Mouse (Mus musculus): Measurements from ENCODE around the gene Def8.

DNA sequence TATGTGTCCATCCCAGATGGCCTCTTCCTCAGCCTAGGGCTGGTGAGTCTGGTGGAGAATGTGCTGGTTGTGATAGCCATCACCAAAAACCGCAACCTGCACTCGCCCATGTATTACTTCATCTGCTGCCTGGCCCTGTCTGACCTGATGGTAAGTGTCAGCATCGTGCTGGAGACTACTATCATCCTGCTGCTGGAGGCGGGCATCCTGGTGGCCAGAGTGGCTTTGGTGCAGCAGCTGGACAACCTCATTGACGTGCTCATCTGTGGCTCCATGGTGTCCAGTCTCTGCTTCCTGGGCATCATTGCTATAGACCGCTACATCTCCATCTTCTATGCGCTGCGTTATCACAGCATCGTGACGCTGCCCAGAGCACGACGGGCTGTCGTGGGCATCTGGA is 15.7 kb upstream of the Def8 start:
- no peak for TF ChIP-seq CTCF (IDR thresholded peaks at IDR 0.05; ENCODE audit: borderline replicate concordance, extremely low read depth, insufficient read depth, insufficient read length)
- no peak for TF ChIP-seq POLR2A (IDR thresholded peaks at IDR 0.05; ENCODE audit: borderline replicate concordance, extremely low read depth, insufficient read depth, insufficient read length, poor library complexity, severe bottlenecking)
